Mouse (Mus musculus): ENCODE measurements around the gene Zzef1. TPM values are rescaled to one million over a fixed set of nuclear protein-coding genes. Genes with fewer than 3 reads are reported as not detected.

Zzef1 gene
- 48.3 and 72.8 TPM in 2 replicates for polyA plus RNA-seq (2012; rRNA removed; ENCODE audit: low replicate concordance)

GRCm38 (mm10) chr11:72795455-72796295 is at the start of gene Zzef1, which contains the start of gene Cyb5d2:
Zzef1 (plus strand) TSS chr11:72796226.
Cyb5d2 (minus strand) TSS chr11:72796142.

GRCm38 (mm10) chr11:72961072-72961980 is 165.3 kb downstream of the Zzef1 start, which contains the start of gene Atp2a3:
Atp2a3 (plus strand) TSS chr11:72961169.

Other genes with a start within 250 kb of the Zzef1 start
- gene Spns3, start 245.7 kb upstream of the Zzef1 start, polyA plus RNA-seq (2012; rRNA removed; ENCODE audit: low replicate concordance) = 3.1 and 8.6 TPM in 2 replicates
- 7.2 and 12.7 TPM in 2 replicates for gene Ube2g1, start 188.9 kb upstream of the Zzef1 start, polyA plus RNA-seq (2012; rRNA removed; ENCODE audit: low replicate concordance)
- 13.5 and 15.0 TPM in 2 replicates for gene Ankfy1, start 106.2 kb upstream of the Zzef1 start, polyA plus RNA-seq (2012; rRNA removed; ENCODE audit: low replicate concordance)
- 2.1 and 3.0 TPM in 2 replicates for gene Cyb5d2, start 84 bp upstream of the Zzef1 start, polyA plus RNA-seq (2012; rRNA removed; ENCODE audit: low replicate concordance)
- gene Atp2a3, start 164.9 kb downstream of the Zzef1 start, polyA plus RNA-seq (2012; rRNA removed; ENCODE audit: low replicate concordance) = 63.3 and 152 TPM in 2 replicates
- 14.7 and 18.8 TPM in 2 replicates for gene P2rx1, start 202.9 kb downstream of the Zzef1 start, polyA plus RNA-seq (2012; rRNA removed; ENCODE audit: low replicate concordance)
- gene Camkk1, start 222.8 kb downstream of the Zzef1 start, polyA plus RNA-seq (2012; rRNA removed; ENCODE audit: low replicate concordance) = 2.1 and 2.2 TPM in 2 replicates